Mouse (Mus musculus) heart, embryonic 11.5 days (tissue): ENCODE measurements around the gene Mrpl52. TPM values are rescaled to one million over a fixed set of nuclear protein-coding genes. Genes with fewer than 3 reads are reported as not detected.

Source experiments
- ATAC-seq: fragments of 200-750 bp; cut with Nextera tagmentation; replicated peaks from 2 replicates; pipeline ENCODE4 v1.8.0; 2017; ENCODE audit warnings: moderate library complexity; ENCODE audit not compliant: insufficient number of reproducible peaks, low FRiP score, low TSS enrichment
- H3K27ac ChIP-seq: fragments of 300-500 bp; sonication (generic); 2 replicates; pipeline ENCODE4 v1.5.1; 2014; ENCODE audit warnings: mild to moderate bottlenecking, low read depth, low read length
- H3K27me3 ChIP-seq: fragments of 300-500 bp; sonication (generic); 2 replicates; pipeline ENCODE4 v1.6.1; 2014; ENCODE audit warnings: mild to moderate bottlenecking, low read length, mixed read lengths; ENCODE audit not compliant: control insufficient read depth, insufficient read depth
- H3K36me3 ChIP-seq: fragments of 300-500 bp; sonication (generic); 2 replicates; pipeline ENCODE4 v1.6.1; 2014; ENCODE audit warnings: mild to moderate bottlenecking, low read length, moderate library complexity, mixed read lengths; ENCODE audit not compliant: control insufficient read depth, insufficient read depth
- H3K4me1 ChIP-seq: fragments of 300-500 bp; sonication (generic); 2 replicates; pipeline ENCODE4 v1.6.1; 2014; ENCODE audit warnings: low read length; ENCODE audit not compliant: control insufficient read depth, insufficient read depth
- H3K4me2 ChIP-seq: fragments of 300-500 bp; sonication (generic); 2 replicates; pipeline ENCODE4 v1.6.1; 2014; ENCODE audit warnings: mild to moderate bottlenecking, moderate library complexity
- H3K4me3 ChIP-seq: fragments of 300-500 bp; sonication (generic); 2 replicates; pipeline ENCODE4 v1.5.1; 2014; ENCODE audit warnings: low read depth, low read length
- H3K9ac ChIP-seq: fragments of 300-500 bp; sonication (generic); 2 replicates; pipeline ENCODE4 v1.6.1; 2014; ENCODE audit warnings: mild to moderate bottlenecking, low read depth, low read length, moderate library complexity
- H3K9me3 ChIP-seq: fragments of 300-500 bp; sonication (generic); replicated peaks from 2 replicates; pipeline ENCODE4 v1.6.1; 2016; ENCODE audit warnings: low read length; ENCODE audit not compliant: control insufficient read depth
- WGBS: fragments of 180-500 bp; shearing (Covaris S2); extraction: QIAGEN DNeasy Blood & Tissue Kit; methylation state at CpG from one replicate; pipeline ENCODE4 v1.1.7; 2014; ENCODE audit not compliant: insufficient replicate concordance; 5-methylcytosine and 5-hydroxymethylcytosine counted together
- polyA plus RNA-seq: library from polyadenylated mRNA; unstranded; fragments of >200 nt; fragmentation: Nextera tagmentation; extraction: Ambion mirVana; gene quantifications from 2 replicates; pipeline ENCODE4 v1.2.1, GENCODE M21; 2014

Gene Mrpl52
- polyA plus RNA-seq, 1 experiment from 2014 or later: 250 TPM

- Histone ChIP-seq H3K27ac (no peak overlapping the region), H3K4me2 (no peak overlapping the region), H3K9me3 (no peaks in the 10 kb centered on the region), H3K36me3 (no peaks in the 10 kb centered on the region), H3K4me3 (no peak overlapping the region), H3K9ac (no peak overlapping the region), H3K4me1 (no peaks in the 10 kb centered on the region), H3K27me3 (no peaks in the 10 kb centered on the region)
- WGBS: 64% methylated on average over 3 of the region's 3 CpGs
- no peak for ATAC-seq
Observed at GRCm38 (mm10) chr14:54401723-54402122, 25.0 kb upstream of the Mrpl52 start.

- Histone ChIP-seq H3K27me3 (no peaks in the 10 kb centered on the region), H3K36me3 (no peaks in the 10 kb centered on the region), H3K27ac (no peak overlapping the region), H3K9me3 (no peaks in the 10 kb centered on the region), H3K9ac (no peak overlapping the region), H3K4me1 (peaks cover 13% of the 10 kb centered on the region), H3K4me2 (no peak overlapping the region; the same call in 1 of the 2 replicates), H3K4me3 (no peak overlapping the region)
- ATAC-seq: no peak
- 81% methylated on average over 25 of the region's 25 CpGs for whole genome bisulfite sequencing
Observed at GRCm38 (mm10) chr14:54408336-54409056, 18.2 kb upstream of the Mrpl52 start.

GRCm38 (mm10) chr14:54409057-54409645 is 17.6 kb upstream of the Mrpl52 start:
- H3K9ac ChIP-seq: no peak overlapping the region
- WGBS: 69% methylated on average over 7 of the region's 7 CpGs
- no peak overlapping the region; the same call in 1 of the 2 replicates for H3K4me2 ChIP-seq
- ATAC-seq: no peak
- no peaks in the 10 kb centered on the region for H3K27me3 ChIP-seq
- no peak overlapping the region for H3K27ac ChIP-seq
- H3K9me3 ChIP-seq: no peaks in the 10 kb centered on the region
- H3K4me1 ChIP-seq: peaks cover 20% of the 10 kb centered on the region
- no peaks in the 10 kb centered on the region for H3K36me3 ChIP-seq
- no peak overlapping the region for H3K4me3 ChIP-seq

- peak overlapping the region; percentile 66 for H3K27ac ChIP-seq
- no peaks in the 10 kb centered on the region for H3K27me3 ChIP-seq
- peak overlapping the region; percentile 30 for H3K9ac ChIP-seq
- 25% methylated on average over 17 of the region's 17 CpGs for WGBS
- peaks cover 23% of the 10 kb centered on the region for H3K4me1 ChIP-seq
- H3K9me3 ChIP-seq: no peaks in the 10 kb centered on the region
- ATAC-seq: no peak
- no peaks in the 10 kb centered on the region for H3K36me3 ChIP-seq
- peak overlapping the region; percentile 28 for H3K4me2 ChIP-seq
- H3K4me3 ChIP-seq: no peak overlapping the region
Observed at GRCm38 (mm10) chr14:54409980-54410810, 16.5 kb upstream of the Mrpl52 start.

GRCm38 (mm10) chr14:54412000-54412576 is 14.6 kb upstream of the Mrpl52 start:
- peaks cover 28% of the 10 kb centered on the region for H3K4me1 ChIP-seq
- H3K9me3 ChIP-seq: no peaks in the 10 kb centered on the region
- H3K27me3 ChIP-seq: no peaks in the 10 kb centered on the region
- H3K36me3 ChIP-seq: no peaks in the 10 kb centered on the region
- H3K27ac ChIP-seq: no peak overlapping the region
- WGBS: 50% methylated on average over 9 of the region's 9 CpGs
- H3K4me3 ChIP-seq: no peak overlapping the region
- H3K9ac ChIP-seq: no peak overlapping the region
- no peak overlapping the region for H3K4me2 ChIP-seq
- ATAC-seq: no peak

GRCm38 (mm10) chr14:54412629-54413170 is 14.0 kb upstream of the Mrpl52 start:
- Histone ChIP-seq H3K9me3 (no peaks in the 10 kb centered on the region), H3K9ac (no peak overlapping the region), H3K4me2 (no peak overlapping the region), H3K27ac (no peak overlapping the region), H3K4me3 (no peak overlapping the region), H3K4me1 (peaks cover 34% of the 10 kb centered on the region), H3K36me3 (no peaks in the 10 kb centered on the region), H3K27me3 (no peaks in the 10 kb centered on the region)
- no peak for ATAC-seq
- 41% methylated on average over 2 of the region's 2 CpGs for WGBS

- 8% methylated on average over 18 of the region's 18 CpGs for WGBS
- no peaks in the 10 kb centered on the region for H3K36me3 ChIP-seq
- no peak for ATAC-seq
- H3K4me2 ChIP-seq: peak overlapping the region; percentile 58
- no peaks in the 10 kb centered on the region for H3K27me3 ChIP-seq
- peak overlapping the region; percentile 56 for H3K9ac ChIP-seq
- H3K27ac ChIP-seq: no peak overlapping the region
- peaks cover 34% of the 10 kb centered on the region for H3K4me1 ChIP-seq
- no peaks in the 10 kb centered on the region for H3K9me3 ChIP-seq
- H3K4me3 ChIP-seq: peak overlapping the region; percentile 15; the same call in 1 of the 2 replicates
Observed at GRCm38 (mm10) chr14:54413877-54414700, 12.6 kb upstream of the Mrpl52 start.
